Mouse (Mus musculus) cerebellum, adult 2 months (tissue): ENCODE measurements around the gene Ezh1.

ENCODE experiments used
- CTCF ChIP-seq: fragments of 200-500 bp; IDR thresholded peaks from 2 replicates; pipeline ENCODE4 v1.5.1; 2011; ENCODE audit warnings: low read depth, mild to moderate bottlenecking, control low read depth, low read length, moderate library complexity, borderline replicate concordance; ENCODE audit not compliant: insufficient read depth
- POLR2A ChIP-seq: fragments of 200-500 bp; IDR thresholded peaks from 2 replicates; pipeline ENCODE4 v1.6.1; 2011; ENCODE audit warnings: low read length, control low read depth, borderline replicate concordance; ENCODE audit not compliant: insufficient read depth

GRCm38 (mm10) chr11:101155728-101156371, 70.4 kb downstream of the Ezh1 start, which contains the start of gene Tubg2:
- TF ChIP-seq POLR2A (peak; percentile 54; the same call in 1 of the 2 replicates), CTCF (no peak)
